Mouse (Mus musculus): ENCODE measurements at regions not wholly inside any gene's neighbourhood (a gene's known extent, or its start where the extent isn't known, plus 50 kb on each side); places are given as distances from the start of the nearest gene placed in this dataset.

GRCm38 (mm10) chr8:23553565-23554473, 1142.7 kb downstream of the Mrps31 start:
- Histone ChIP-seq H3K9ac (replicated peaks) (no peak overlapping the region), H3K36me3 (replicated peaks; ENCODE audit: control insufficient read depth, insufficient read depth, low read depth) (no peaks in the 10 kb centered on the region), H3K4me3 (ENCODE audit: insufficient read depth in 1 of 2, low read depth in 2 of 2, low read length in 2 of 2) (no peak overlapping the region), H3K27me3 (ENCODE audit: control insufficient read depth, insufficient read depth, low read length) (no peaks in the 10 kb centered on the region), H3K4me1 (replicated peaks; ENCODE audit: control insufficient read depth in 2 of 2, insufficient read depth in 2 of 2, low read length in 1 of 2) (no peaks in the 10 kb centered on the region), H3K9me3 (ENCODE audit: control insufficient read depth, low read length) (no peaks in the 10 kb centered on the region), H3K27ac (no peak overlapping the region), H3K4me2 (ENCODE audit: low read depth) (no peak overlapping the region)
- no peak for TF ChIP-seq EP300 (IDR thresholded peaks at IDR 0.05; ENCODE audit: low read depth)
- TF ChIP-seq CTCF (IDR thresholded peaks at IDR 0.05; ENCODE audit: low read depth): no peak
- no peak for DNase-seq (ENCODE audit: low read depth in 3 of 3, low spot score in 3 of 3)
- WGBS (ENCODE audit: insufficient replicate concordance): 66% methylated on average over 12 of the region's 12 CpGs
- no peak for ATAC-seq (ENCODE audit: insufficient read depth)

GRCm38 (mm10) chr8:23560836-23561235, 1149.7 kb downstream of the Mrps31 start:
- H3K4me2 ChIP-seq (ENCODE audit: low read depth): no peak overlapping the region
- TF ChIP-seq CTCF (IDR thresholded peaks at IDR 0.05; ENCODE audit: low read depth) (no peak), EP300 (IDR thresholded peaks at IDR 0.05; ENCODE audit: low read depth) (no peak)
- no peaks in the 10 kb centered on the region for H3K9me3 ChIP-seq (ENCODE audit: control insufficient read depth, low read length)
- WGBS (ENCODE audit: insufficient replicate concordance): 63% methylated on average over 5 of the region's 5 CpGs
- ATAC-seq (ENCODE audit: insufficient read depth): no peak
- H3K4me3 ChIP-seq (ENCODE audit: insufficient read depth in 1 of 2, low read depth in 2 of 2, low read length in 2 of 2): no peak overlapping the region
- H3K36me3 ChIP-seq (replicated peaks; ENCODE audit: control insufficient read depth, insufficient read depth, low read depth): no peaks in the 10 kb centered on the region
- H3K27me3 ChIP-seq (ENCODE audit: control insufficient read depth, insufficient read depth, low read length): no peaks in the 10 kb centered on the region
- no peak overlapping the region for H3K9ac ChIP-seq (replicated peaks)
- DNase-seq (ENCODE audit: low read depth in 3 of 3, low spot score in 3 of 3): no peak
- no peaks in the 10 kb centered on the region for H3K4me1 ChIP-seq (replicated peaks; ENCODE audit: control insufficient read depth in 2 of 2, insufficient read depth in 2 of 2, low read length in 1 of 2)
- no peak overlapping the region for H3K27ac ChIP-seq

DNA sequence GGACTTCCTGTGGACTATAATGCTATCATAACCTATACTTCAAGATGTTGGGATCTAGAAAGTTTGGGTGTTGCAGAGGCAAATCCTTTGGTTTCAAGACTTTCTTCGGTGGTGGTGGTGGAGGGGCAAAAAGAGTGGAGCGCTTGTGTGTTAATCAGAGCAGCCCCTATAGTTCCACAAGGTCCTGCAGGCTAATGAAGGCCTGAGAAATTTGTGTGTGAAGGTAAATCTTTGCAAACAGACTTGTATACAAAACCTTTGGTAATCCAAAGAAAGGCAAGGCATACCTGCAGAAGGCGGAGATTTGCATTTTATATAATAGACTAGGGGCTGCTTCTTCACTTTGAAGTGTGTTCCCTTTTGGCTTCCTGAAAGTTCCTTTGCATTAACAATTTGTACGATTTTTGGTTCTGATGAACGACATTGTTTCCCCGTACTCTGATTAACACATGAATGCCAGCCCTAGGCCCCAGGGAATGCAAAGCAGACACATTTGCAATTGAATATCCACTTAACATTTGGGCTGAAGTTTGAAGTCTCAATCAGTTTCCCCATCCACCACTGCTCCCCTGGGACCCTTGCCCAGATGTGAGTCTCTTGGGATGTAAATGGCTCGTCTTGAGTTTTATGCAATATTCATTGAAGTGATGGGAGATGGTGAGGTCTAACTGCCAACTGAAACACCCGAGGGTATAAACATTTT, 1150.7 kb downstream of the Mrps31 start:
- DNase-seq (ENCODE audit: low read depth in 3 of 3, low spot score in 3 of 3) (no peak), ATAC-seq (ENCODE audit: insufficient read depth) (no peak)
- no peak overlapping the region for H3K27ac ChIP-seq
- H3K27me3 ChIP-seq (ENCODE audit: control insufficient read depth, insufficient read depth, low read length): no peaks in the 10 kb centered on the region
- no peak overlapping the region for H3K4me2 ChIP-seq (ENCODE audit: low read depth)
- no peak for TF ChIP-seq EP300 (IDR thresholded peaks at IDR 0.05; ENCODE audit: low read depth)
- TF ChIP-seq CTCF (IDR thresholded peaks at IDR 0.05; ENCODE audit: low read depth): no peak
- H3K9ac ChIP-seq (replicated peaks): no peak overlapping the region
- H3K9me3 ChIP-seq (ENCODE audit: control insufficient read depth, low read length): no peaks in the 10 kb centered on the region
- H3K36me3 ChIP-seq (replicated peaks; ENCODE audit: control insufficient read depth, insufficient read depth, low read depth): no peaks in the 10 kb centered on the region
- no peak overlapping the region for H3K4me3 ChIP-seq (ENCODE audit: insufficient read depth in 1 of 2, low read depth in 2 of 2, low read length in 2 of 2)
- 39% methylated on average over 8 of the region's 8 CpGs for WGBS (ENCODE audit: insufficient replicate concordance)
- no peaks in the 10 kb centered on the region for H3K4me1 ChIP-seq (replicated peaks; ENCODE audit: control insufficient read depth in 2 of 2, insufficient read depth in 2 of 2, low read length in 1 of 2)

- 32% methylated on average over 9 of the region's 9 CpGs for whole genome bisulfite sequencing (ENCODE audit: insufficient replicate concordance)
- no peak for ATAC-seq (ENCODE audit: insufficient read depth)
Measured at GRCm38 (mm10) chr8:23562504-23562903, 1151.3 kb downstream of the Mrps31 start.

More at GRCm38 (mm10) chr8:23562504-23562903, 1151.3 kb downstream of the Mrps31 start:
- no peaks in the 10 kb centered on the region for H3K27me3 ChIP-seq (ENCODE audit: control insufficient read depth, insufficient read depth, low read length)
- H3K9me3 ChIP-seq (ENCODE audit: control insufficient read depth, low read length): no peaks in the 10 kb centered on the region
- no peak for DNase-seq (ENCODE audit: low read depth in 3 of 3, low spot score in 3 of 3)
- no peak for TF ChIP-seq EP300 (IDR thresholded peaks at IDR 0.05; ENCODE audit: low read depth)
- no peak for TF ChIP-seq CTCF (IDR thresholded peaks at IDR 0.05; ENCODE audit: low read depth)
- H3K36me3 ChIP-seq (replicated peaks; ENCODE audit: control insufficient read depth, insufficient read depth, low read depth): no peaks in the 10 kb centered on the region
- no peak overlapping the region for H3K9ac ChIP-seq (replicated peaks)
- no peak overlapping the region for H3K27ac ChIP-seq
- H3K4me2 ChIP-seq (ENCODE audit: low read depth): no peak overlapping the region
- H3K4me1 ChIP-seq (replicated peaks; ENCODE audit: control insufficient read depth in 2 of 2, insufficient read depth in 2 of 2, low read length in 1 of 2): no peaks in the 10 kb centered on the region
- H3K4me3 ChIP-seq (ENCODE audit: insufficient read depth in 1 of 2, low read depth in 2 of 2, low read length in 2 of 2): no peak overlapping the region
